Mouse (Mus musculus): ENCODE measurements around the gene Ghrh.

Ghrh gene

GRCm38 (mm10) chr2:157349121-157349778 lies 1.9 kb upstream of the Ghrh start:
- no peak for DNase-seq (ENCODE audit: low read depth in 1 of 2, low spot score in 2 of 2)

- DNase-seq (ENCODE audit: low read depth in 1 of 2, low spot score in 2 of 2): no peak
Observed at GRCm38 (mm10) chr2:157343337-157343736, 4.0 kb downstream of the Ghrh start.

- no peak for DNase-seq (ENCODE audit: low read depth in 1 of 2, low spot score in 2 of 2)
Observed at GRCm38 (mm10) chr2:157342328-157342926, 4.9 kb downstream of the Ghrh start.

GRCm38 (mm10) chr2:157341554-157342270 lies 5.6 kb downstream of the Ghrh start:
- peak in 1 of 2 experiments; percentile 29 for DNase-seq (ENCODE audit: low read depth in 1 of 2, low spot score in 2 of 2)

- no peak for DNase-seq (ENCODE audit: low read depth in 1 of 2, low spot score in 2 of 2)
Observed at GRCm38 (mm10) chr2:157340221-157340741, 7.0 kb downstream of the Ghrh start.

GRCm38 (mm10) chr2:157339532-157339931 lies 7.8 kb downstream of the Ghrh start:
- DNase-seq (ENCODE audit: low read depth in 1 of 2, low spot score in 2 of 2): no peak

- DNase-seq (ENCODE audit: low read depth in 1 of 2, low spot score in 2 of 2): peak; percentile 27 to 36
Observed at GRCm38 (mm10) chr2:157338663-157339062, 8.6 kb downstream of the Ghrh start.

GRCm38 (mm10) chr2:157332059-157332458 lies 15.2 kb downstream of the Ghrh start:
- no peak for DNase-seq (ENCODE audit: low read depth in 1 of 2, low spot score in 2 of 2)

GRCm38 (mm10) chr2:157328570-157328969 lies 18.7 kb downstream of the Ghrh start:
- DNase-seq (ENCODE audit: low read depth in 1 of 2, low spot score in 2 of 2): no peak

- DNase-seq (ENCODE audit: low read depth in 1 of 2, low spot score in 2 of 2): no peak
Observed at GRCm38 (mm10) chr2:157328106-157328505, 19.2 kb downstream of the Ghrh start.

- no peak for DNase-seq (ENCODE audit: low read depth in 1 of 2, low spot score in 2 of 2)
Observed at GRCm38 (mm10) chr2:157325238-157325637, 22.1 kb downstream of the Ghrh start.

GRCm38 (mm10) chr2:157322029-157322766 lies 25.1 kb downstream of the Ghrh start:
- no peak for DNase-seq (ENCODE audit: low read depth in 1 of 2, low spot score in 2 of 2)

GRCm38 (mm10) chr2:157320886-157321285 lies 26.4 kb downstream of the Ghrh start:
- no peak for DNase-seq (ENCODE audit: low read depth in 1 of 2, low spot score in 2 of 2)

GRCm38 (mm10) chr2:157320135-157320534 lies 27.2 kb downstream of the Ghrh start:
- no peak for DNase-seq (ENCODE audit: low read depth in 1 of 2, low spot score in 2 of 2)

GRCm38 (mm10) chr2:157317220-157317619 lies 30.1 kb downstream of the Ghrh start:
- no peak for DNase-seq (ENCODE audit: low read depth in 1 of 2, low spot score in 2 of 2)

- DNase-seq (ENCODE audit: low read depth in 1 of 2, low spot score in 2 of 2): no peak
Observed at GRCm38 (mm10) chr2:157316358-157316933, 30.9 kb downstream of the Ghrh start.

- no peak for DNase-seq (ENCODE audit: low read depth in 1 of 2, low spot score in 2 of 2)
Observed at GRCm38 (mm10) chr2:157315486-157315885, 31.8 kb downstream of the Ghrh start.

- no peak for DNase-seq (ENCODE audit: low read depth in 1 of 2, low spot score in 2 of 2)
Observed at GRCm38 (mm10) chr2:157314310-157314709, 33.0 kb downstream of the Ghrh start.

GRCm38 (mm10) chr2:157313718-157314117 lies 33.6 kb downstream of the Ghrh start:
- DNase-seq (ENCODE audit: low read depth in 1 of 2, low spot score in 2 of 2): no peak

- no peak for DNase-seq (ENCODE audit: low read depth in 1 of 2, low spot score in 2 of 2)
Observed at GRCm38 (mm10) chr2:157310963-157311637, 36.2 kb downstream of the Ghrh start.

Data from monocyte, adult 2 months (primary cell).